Mouse (Mus musculus) embryonic fibroblast, embryonic 13.5 days (primary cell): ENCODE measurements around the gene Hook1.

ENCODE experiments used
- CTCF ChIP-seq: IDR thresholded peaks from 2 replicates; pipeline ENCODE4 v1.5.1; 2011; ENCODE audit warnings: mild to moderate bottlenecking, control low read depth, low read length, moderate library complexity, borderline replicate concordance; ENCODE audit not compliant: insufficient read depth
- POLR2A ChIP-seq: IDR thresholded peaks from 2 replicates; pipeline ENCODE4 v1.6.1; 2011; ENCODE audit warnings: low read depth, mild to moderate bottlenecking, control low read depth, low read length, moderate library complexity

- TF ChIP-seq CTCF, result no peak
- TF ChIP-seq POLR2A, result no peak
These were observed 28.3 kb upstream of the Hook1 start for GRCm38 (mm10) chr4:95938701-95939100.
